Mouse (Mus musculus) mouse embryonic stem cell (cell line): ENCODE measurements around the gene Fam219a.

Experiments used
- in situ Hi-C, 2 experiments: fragments of 300-500 bp; cut with MboI; formaldehyde crosslinking; loops; 1 replicate in 1 of 2; 3 replicates in 1 of 2; pipeline ENCODE4 v1.14.3; 2019 to 2020; ENCODE audit warnings: low sequenced_read_pairs in 2 of 2, low pct_unique_long_range_greater_than_20kb in 1 of 2, mixed read lengths in 1 of 2; ENCODE audit not compliant: unreplicated experiment in 1 of 2

Fam219a gene

DNA sequence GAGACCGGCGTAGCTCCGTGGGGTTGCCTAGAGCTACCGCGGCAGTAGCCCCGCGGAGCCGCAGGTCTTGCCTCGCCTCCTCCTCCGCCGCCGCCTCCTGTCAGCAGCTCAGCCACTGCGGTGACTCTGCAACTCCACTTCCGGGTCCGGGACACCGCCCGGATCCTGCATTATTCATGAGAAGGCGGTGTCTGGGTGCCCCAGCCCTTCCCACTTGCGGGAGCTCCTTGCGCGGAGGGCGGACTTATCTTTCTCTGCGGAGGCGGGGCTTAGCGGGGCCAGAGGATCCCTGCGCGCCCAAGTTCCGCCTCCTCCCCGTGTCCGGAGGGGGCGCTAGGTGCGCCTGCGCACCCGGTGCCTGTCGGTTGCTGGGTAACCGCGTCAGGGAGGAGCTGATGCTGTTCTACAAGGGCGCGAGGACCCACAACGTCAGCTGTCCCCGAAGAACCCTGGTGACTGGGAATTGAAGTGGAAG, at the start of gene Fam219a, which contains the start of gene Dnaic1:
Gene Fam219a, minus strand, starts transcription at position 128 of the 475 bp plus-strand sequence.
Gene Dnaic1, plus strand, starts transcription at position 365 of the 475 bp plus-strand sequence.
- in situ Hi-C loops = loop anchor here in 1 of 2 experiments (10.0 kb wide), 1 partner anchor 135 kb away; no protein-coding TSS in a partner anchor

DNA sequence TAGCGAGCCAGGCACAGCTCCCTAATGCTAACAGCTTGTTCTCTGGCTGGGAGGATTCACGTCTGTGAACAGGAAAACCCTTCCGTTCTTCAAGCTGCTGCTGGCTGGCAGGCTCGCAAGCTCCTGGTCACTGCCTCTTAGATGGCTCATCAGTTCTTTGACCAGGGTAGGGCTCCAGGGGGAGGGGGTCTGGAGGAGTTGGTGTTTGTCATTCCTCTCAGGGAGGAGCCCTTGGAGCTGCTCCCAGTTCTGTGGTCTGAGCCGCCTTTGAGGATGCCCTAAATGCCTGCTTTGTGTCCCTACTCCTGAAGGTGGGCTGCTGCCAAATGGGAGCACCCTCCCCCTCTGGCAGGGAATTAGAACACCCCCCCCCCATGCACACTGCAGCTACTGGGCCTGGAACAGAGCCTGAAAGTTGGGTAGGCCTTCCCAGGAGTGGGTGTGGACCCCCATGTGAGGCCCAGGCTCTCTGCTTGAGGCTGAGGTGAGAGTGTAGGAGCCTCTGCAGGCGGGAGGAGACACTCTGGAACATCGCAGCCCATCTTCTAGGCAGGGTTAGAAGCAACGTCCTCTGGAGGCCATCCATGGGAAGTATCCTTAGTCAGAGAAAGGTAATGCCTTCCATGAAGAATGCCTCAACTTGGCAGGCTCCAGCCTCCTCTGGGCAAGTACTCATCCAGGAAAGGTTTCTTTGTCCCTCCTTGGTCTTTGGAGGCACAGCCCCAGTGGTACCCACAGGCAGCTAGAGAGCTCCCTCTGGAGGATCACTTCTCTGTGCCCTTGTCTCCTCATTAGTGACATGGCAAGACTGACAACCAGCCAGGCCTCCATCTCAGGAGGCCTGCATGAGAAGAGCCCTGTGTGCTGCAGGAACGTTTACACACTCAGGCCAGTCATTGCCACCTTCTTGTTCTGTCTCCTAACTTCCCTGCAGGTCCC, 46.6 kb upstream of the Fam219a start:
- in situ Hi-C loops = no loop called here

DNA sequence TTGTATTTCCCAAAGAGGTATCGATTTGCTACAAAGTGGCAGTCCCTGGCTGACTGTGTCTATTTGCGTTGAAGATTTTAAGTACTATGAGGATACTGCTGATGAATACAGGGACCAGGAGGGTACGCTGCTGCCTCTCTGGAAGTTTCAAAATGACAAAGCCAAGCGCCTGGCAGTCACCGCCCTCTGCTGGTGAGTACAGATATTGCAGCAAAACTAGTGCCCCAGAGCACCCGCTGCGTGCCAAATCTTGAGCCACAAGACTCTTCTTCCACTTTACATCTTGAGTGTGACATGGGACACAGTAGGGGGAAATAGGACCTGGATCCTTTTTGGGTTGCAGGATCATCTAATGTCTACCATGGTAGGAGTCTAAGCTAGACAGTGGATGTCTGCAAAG, 44.8 kb upstream of the Fam219a start:
- in situ Hi-C loops = loop anchor here in 1 of 2 experiments (5.0 kb wide), 1 partner anchor 72 kb away; no protein-coding TSS in a partner anchor

DNA sequence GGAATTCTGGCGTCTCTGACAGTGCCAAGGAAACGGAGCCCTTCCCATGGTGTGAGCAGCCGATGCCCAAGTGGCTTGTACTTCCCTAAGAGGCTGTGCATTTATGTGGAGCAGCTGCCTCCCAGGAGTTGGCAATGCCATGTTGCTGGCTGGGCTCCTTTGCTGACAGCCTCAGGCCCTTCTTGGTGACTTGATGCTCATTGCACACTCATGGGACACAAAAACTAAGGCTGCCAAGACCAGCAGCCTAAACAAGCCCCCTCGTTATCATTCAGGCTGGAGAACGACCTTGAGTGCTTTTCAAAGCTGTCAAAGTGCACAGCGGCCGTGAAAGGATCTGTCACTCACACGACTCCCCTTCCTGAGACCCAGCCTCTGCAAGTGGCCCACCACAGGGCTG, 42.8 kb upstream of the Fam219a start:
- in situ Hi-C loops = loop anchor here in 1 of 2 experiments (5.0 kb wide), 1 partner anchor 70 kb away; no protein-coding TSS in a partner anchor

DNA sequence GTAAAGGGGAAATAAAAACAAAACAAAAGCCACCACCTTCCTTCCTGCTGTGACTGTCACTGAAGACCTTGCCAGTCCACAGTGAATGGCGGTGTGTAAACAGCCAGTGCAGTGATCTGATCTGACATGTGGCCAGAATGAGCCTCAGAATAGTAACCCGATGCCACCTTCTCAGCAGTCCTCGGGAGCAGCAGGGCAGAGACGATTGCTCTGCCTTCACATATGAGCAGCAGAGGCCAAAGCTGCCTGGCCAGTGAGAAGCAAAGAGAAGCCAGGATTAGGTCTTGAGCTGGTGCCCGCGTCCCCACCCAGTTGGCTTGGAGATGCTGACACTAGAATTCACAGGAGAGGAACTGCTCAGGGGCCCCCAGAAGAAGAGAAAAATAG, 41.2 kb upstream of the Fam219a start:
- in situ Hi-C loops = loop anchor here in 1 of 2 experiments (5.0 kb wide), 1 partner anchor 68 kb away; no protein-coding TSS in a partner anchor

DNA sequence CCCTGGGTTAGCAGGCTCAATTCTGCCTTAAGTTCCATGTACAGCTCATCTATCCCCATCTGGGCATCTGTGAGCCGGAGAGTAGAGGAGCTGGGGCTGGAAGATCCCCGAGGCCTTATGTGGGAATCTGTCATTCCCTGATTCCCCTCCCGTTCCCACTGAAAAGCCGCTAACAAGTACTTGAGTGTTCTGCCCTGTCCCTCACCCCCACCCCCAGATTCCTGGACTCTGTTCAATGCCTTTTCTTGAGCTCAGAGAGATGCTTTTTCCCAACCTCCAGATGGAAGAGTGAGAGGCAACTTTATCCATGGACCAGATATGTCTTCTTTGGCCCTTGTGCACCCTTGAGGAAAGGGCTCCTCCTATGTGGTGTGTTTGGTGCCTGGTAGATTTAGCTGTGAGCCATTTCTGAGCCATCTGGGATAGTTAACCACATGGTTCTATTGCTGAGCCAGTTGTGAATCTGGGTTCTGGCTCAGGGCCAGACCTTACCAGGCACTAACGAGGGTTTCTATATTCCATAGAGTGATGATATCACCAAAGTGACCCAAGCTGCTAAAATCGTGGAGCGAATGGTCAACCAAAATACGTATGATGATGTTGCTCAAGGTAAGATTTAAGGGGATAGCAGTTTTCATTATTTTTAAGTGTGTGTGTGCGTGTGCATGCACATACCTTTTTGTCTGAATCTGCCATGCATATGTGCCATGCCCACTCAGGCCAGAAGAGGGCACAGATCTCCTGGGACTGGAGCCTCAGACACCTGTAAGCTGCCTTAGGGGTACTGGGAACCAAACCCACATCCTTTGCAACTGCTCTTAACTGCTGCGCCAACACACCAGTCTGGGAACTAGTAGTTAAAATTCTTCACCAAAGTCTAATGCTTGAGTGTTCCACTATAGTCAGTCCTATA, 40.6 kb upstream of the Fam219a start:
- in situ Hi-C loops = loop anchor here in 1 of 2 experiments (5.0 kb wide), 1 partner anchor 68 kb away; no protein-coding TSS in a partner anchor

DNA sequence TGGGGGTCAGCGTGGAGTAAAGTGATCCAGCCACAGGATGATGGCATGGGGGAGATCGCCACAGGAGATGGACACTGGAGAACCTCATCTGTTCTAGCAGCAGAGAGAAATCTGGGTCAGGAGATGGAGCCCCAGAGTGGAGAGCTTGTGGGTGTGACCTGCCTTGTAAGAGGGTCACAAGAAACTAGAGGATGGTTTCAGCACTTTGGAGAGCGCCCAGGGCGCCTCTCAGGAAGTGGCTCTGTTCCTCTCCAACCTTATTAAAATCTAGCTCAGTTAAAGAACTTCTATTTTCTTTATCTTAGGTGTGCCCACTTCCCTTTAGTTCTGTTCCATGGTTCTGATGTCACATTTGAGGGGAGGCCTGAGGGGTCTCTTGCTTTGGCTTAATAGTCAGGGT, 37.4 kb upstream of the Fam219a start:
- in situ Hi-C loops = no loop called here

DNA sequence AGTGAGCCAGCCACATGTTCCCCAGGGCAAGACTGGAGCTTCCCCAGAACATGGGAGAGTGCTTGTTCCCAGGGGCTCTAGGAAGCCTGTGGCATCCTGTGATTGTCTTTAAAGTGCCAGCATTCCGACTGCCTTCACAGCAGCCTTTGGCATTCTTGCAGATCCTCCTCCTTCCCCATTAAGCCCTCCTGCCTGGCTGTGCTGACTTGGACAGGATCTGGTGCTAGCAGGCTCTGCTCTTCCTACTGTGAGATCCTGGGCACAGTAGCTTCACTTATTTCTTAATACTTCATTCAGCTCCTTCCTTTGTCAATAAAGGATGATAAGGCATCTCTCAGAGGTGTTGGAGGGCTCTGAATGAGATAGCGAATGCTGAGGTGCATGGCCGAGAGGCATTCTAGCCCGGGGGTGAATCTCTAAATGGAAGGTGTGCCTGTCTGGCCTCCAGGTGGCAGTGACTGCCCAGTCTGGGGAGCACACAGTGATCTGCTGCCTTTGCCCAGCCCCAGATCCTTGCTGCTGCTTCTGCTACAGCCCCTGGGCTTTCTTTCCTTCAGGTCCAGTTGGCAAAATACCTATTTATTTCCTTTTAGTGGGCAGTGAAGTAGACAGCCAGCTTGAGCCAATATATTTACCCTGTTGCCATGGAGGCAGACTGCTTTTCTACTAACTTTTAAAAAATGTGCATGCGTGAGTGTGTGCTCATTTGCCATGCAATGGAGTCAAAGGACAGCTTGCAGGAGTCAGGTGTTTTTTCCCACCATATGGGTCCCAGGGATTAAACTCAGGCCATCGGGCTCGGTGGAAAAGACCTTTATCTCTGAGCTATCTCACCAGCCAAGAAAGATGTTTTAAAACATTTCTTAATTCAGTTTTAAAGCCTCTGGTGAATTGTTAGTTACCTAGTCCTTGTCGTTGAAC, 35.4 kb upstream of the Fam219a start:
- in situ Hi-C loops = no loop called here

DNA sequence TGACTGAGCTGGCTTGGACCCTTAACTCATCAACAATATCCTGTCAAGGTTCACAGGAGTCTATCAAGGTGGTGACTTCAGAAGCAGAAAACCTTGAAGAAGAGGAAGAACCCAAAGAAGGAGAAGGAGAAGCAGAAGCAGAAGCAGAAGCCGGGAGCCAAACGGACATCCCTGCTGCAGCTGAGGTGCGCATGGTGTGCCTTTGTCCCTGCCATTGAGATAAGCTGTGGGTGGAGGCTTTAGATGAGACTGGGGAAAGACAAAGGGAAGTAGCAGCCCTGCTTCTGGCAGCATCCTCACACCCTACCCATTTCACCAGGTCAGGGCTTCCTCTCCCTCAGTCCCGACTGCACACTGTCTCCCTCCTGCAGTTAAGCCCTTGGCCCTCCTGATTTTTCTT, 33.5 kb upstream of the Fam219a start:
- in situ Hi-C loops = no loop called here

DNA sequence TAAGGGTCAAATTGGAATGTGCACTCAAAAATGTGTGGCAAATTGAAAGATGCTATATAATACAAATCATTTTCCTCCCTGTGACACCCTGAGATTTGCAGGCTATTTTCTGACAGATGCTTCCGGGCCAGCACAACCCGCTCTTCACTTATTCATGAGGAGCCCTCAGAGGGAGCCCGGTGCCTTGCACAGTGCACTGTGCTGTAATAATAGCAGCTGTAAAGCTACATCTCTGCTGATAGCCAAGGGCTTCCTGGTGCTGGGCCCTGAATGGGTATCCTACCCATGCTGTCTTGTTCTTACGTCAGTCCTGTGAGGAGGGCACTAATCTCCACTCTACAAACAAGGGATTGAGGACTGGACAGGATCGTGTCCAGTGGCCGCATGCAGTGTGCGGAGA, 14.0 kb upstream of the Fam219a start:
- in situ Hi-C loops = no loop called here

DNA sequence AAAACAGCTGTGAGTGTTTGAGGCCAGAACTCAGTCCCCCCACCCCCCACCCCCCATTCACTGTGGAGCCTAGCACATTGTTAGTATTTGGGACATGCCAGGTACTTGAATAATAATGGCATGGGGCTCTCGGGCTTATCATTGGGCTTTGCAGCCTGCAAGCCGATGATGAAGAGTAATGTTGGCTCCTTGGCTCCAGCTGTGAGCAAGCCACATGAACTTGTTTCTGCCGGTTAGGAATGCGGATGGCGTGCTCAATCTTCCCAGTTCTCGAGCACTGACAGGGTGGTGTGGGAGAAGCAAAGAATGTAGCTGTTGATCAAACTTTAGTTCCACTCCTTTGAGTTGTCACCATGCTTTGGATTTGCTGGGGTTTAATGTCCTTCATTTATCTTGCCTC, 6.6 kb upstream of the Fam219a start:
- in situ Hi-C loops = no loop called here

DNA sequence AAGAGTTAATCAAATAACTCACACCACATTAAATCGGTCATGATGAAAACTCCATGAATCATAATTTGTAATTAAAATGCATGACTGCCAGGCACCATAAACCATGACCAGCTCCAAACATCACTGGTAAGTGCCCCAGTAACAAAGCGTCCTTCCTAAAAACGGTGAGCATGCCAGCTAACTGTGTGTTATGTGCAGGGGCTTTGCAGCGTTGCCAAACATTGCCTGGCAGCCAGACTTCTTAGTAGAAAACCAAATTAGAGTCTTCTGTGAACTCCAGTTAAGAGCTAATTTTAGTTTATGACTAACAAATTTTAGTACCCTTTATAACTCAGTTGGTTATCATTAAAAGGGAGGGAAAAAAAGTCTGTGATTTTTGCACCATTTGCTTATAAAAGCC, 4.2 kb upstream of the Fam219a start:
- in situ Hi-C loops = no loop called here

DNA sequence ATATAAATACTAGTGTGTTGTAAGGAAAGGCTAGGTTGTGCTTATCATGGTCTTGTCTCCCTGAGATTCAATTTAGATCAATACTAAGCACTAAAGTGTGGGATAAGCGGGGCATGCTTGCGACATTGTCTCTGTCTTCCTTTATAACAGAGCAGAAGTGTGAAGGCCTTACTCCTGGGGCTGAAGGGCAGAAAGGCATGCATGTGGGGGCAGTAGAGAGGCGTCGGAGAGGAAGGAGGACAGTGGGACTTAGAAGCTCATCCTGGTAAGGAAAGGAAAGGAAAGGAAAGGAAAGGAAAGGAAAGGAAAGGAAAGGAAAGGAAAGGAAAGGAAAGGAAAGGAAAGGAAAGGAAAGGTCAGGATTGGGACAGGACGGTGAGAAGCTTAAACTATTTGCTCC, 2.2 kb upstream of the Fam219a start:
- in situ Hi-C loops = no loop called here

DNA sequence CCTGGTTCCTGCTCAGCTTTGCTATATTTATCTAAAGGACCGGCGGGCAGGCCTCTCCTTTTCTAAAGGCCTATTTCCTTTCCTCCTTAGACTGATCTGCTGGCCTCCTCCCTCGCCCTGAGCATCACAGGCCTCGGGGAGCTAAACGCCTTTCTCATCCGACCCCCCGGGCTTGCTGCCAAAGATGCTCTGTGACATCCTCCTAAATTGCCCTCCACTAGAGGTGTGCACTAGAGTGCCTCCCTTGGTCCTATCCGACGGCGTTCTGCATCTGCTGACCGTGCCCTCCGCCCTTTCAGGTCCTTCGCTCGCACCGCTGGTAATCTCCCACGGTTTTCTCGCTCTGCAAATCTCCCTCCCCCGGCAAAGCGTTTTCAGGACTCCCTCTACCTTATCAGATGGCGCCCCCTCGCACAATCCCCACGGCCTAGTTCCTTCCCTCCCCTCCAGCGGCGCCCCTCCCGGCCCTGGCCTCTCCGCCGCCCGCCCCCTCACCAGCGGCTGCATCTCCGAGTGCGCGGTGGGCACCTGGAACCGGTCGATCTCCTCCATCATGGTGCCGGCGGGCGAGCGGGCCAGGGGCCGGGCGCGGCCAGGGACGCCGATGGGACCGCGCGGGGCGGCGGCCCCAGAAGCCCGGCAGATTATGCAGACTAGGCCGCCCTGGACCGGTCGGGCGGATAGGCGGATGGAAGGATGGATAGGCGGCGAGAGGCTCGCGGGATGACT, 492 bp downstream of the Fam219a start:
- in situ Hi-C loops = loop anchor here in 1 of 2 experiments (10.0 kb wide), 1 partner anchor 136 kb away; no protein-coding TSS in a partner anchor

DNA sequence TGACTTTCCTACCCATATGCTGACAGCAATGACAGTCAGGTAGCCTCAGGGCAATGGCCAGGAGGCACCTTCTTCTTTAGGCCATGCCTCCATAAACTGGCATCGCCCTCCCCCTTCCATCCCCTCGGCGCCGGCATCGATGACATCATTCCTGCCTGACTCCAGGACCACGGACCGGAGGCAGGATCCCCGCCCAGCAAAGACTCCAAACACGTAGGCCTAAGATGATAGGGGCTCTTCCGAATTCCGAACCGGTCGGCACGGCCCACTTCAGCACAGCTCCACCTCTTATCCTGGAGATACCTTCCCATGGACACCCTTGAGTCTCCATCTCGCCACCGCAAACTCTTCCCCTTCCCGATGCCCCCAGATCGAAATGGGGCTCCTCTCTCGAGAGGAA, 1.1 kb downstream of the Fam219a start:
- in situ Hi-C loops = loop anchor here in 1 of 2 experiments (10.0 kb wide), 1 partner anchor 137 kb away; no protein-coding TSS in a partner anchor

DNA sequence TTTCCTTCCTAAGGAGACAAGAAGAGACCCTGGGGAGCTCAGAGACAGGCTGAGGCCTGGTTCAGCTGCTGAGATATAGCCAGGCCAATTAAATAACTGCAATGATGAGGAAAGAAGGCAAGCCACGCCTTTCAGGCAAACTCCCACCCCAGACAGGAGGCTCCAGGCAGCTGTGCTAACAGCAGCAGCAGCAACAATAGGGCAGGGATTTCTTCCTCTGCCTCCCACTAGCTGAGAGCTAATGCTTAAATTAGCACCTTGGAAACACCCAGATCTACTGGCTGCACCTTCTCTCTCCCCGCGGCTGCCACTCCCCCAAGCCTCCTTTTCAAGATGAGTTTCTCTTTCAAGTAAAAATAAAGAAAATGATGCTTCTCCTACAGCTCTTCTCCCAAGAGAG, 3.2 kb downstream of the Fam219a start:
- in situ Hi-C loops = loop anchor here in 1 of 2 experiments (10.0 kb wide), 1 partner anchor 139 kb away; no protein-coding TSS in a partner anchor

DNA sequence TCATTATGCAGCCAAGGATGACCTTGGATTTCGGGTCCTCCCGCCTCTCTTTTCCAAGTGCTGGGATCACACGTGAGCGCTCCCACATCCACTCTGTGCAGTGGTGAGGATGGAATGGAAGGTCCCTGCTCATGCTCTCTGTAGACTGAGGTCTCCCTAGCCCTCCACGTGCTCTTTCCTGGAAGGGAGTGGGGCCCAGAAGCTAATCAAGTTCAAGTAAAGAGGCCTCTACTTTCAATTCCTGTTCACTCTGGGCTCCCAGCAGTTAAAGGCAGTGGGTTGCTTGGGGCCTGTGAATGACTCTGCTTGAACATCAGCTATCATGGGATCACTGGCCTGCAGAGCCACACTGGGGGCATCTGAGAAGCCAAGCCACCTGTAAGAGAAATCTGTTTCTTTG, 6.0 kb downstream of the Fam219a start:
- in situ Hi-C loops = loop anchor here in 1 of 2 experiments (10.0 kb wide), 1 partner anchor 142 kb away; no protein-coding TSS in a partner anchor
